Mouse (Mus musculus): Measurements from ENCODE around the gene Fam131a.
A peak's percentile ranks its signal among the peaks of the same experiment; 100 is the strongest.
"Not testable (repeated sequence)": the region's sequence is repeated elsewhere in the genome, so short reads cannot be mapped to it uniquely, and the experiment has no call there.

Gene Fam131a

DNA sequence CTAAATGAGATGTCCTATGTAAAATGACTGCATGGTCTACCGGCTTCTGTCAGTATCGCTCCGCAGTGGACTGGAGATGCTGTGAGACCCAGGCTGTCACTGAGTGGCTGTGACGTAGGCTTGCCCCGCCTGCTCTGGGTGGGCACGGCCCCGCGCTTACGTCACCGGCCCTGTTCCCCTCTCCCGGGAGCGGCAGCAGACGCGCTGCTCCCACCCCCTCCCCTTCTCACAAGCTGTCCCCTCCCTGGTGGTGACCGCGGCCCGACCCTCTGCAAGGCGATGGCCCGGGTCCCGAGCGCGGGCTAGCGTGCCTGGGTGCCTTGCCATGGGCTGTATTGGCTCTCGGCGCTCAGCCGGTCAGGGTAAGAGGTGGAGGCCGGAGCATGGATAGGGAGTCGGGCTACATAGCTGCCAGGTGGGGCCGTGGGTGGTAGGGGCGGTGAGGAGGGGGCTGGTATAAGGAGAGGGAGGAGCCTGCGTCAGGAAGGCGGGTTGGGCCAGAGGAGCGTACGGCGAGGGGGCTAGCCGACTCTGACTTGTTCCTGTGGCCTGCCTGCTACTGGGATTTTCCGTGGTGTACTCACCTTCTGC is at the start of gene Fam131a:
Gene Fam131a, plus strand, starts transcription at position 131 of the 591 bp plus-strand sequence.
- peak; percentile 72 to 78 for DNase-seq (ENCODE audit: low spot score in 2 of 2)

DNA sequence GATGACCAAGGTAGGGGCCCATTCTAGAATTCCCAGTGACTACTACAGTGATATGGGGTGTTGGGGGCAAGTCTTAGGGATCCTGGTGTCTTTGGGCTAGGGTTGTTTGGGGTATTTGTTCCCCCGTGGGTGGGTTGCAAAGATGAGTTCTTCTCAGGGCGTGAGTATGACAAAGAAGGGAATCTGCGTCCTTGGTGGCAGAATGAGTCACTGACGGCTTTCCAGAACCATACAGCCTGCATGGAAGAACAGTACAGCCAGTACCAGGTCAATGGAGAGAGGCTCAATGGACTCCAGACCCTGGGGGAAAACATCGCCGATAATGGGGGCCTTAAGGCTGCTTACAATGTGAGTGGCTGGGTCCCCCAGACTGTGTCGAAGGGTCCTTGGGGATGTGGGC is 49.1 kb upstream of the Fam131a start:
- DNase-seq (ENCODE audit: low spot score in 2 of 2), result no peak

DNA sequence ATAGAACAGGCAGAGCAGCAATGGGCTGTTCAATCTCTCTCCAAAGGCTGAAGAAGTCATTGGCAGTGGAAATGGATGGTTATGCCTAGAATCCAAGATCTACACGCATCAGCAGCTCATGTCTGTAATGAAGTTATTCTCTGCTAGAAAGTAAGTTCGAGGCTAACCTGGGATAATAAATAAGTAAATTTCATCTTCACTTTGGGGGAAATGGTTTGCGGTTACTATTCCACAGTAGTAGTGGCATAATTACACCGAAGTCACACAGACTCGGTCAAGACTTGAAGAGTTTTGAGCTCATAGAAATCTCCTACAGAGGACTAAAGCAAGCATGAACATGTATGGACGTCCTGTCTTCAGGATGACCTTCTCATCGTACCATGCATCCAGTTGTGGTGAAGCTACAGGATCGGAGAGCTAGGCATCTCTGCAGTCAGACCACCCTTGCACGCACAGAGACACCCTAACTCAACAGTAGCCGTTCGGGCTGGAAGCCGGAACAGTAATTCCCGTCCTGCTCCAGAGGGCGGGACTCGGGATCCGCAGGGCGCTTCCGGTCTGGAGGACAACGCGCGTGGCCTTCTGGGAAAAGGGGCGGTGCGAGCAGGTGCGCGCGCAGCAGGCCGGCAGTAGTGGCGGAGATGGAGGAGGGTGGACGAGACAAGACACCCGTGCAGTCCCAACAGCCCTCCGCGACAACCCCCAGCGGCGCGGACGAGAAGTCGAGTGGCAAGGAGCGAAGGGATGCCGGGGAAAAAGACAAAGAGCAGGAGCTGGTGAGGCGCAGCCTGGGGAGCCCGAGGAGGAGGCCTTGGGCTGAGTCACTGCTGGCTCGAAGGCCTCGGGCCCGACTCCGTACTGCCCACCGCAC is 41.7 kb upstream of the Fam131a start, which contains the start of gene Psmd2:
Gene Psmd2, plus strand, starts transcription at position 577 of the 871 bp plus-strand sequence.
- DNase-seq (ENCODE audit: low spot score in 2 of 2), result peak; percentile 90 to 92

DNA sequence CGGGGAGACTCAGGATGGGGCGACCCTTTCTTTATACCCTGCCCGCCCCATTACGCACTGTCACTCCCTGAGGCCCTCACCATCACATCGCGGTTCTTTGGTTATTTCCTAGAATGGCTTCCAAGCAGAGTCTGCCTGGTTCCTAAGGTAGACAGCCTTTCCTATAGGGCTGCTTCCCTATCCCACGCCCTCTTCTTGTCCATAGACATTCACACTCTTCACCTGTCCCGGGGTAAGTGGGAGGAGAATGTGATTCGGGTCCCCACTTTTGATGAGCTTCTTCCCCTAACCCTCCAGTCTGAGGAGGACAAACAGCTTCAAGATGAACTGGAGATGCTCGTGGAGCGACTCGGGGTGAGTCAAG is 41.1 kb upstream of the Fam131a start:
- no peak for DNase-seq (ENCODE audit: low spot score in 2 of 2)

DNA sequence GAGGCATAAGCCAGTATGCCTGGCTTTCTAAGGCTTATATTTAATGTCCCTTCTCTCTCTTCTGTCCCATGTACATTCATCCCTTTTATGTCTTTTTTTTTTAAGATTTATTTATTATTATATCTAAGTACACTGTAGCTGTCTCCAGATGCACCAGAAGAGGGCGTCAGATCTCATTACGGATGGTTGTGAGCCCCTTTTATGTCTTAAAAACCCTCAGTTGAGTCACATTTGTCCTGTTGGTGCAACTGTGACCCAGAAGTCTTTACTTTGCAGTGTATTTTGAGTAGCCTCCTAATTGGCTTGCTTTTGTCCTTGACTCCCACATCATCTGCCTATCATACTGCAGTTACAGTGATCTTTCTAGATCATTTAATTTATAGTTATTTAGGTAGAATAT is 39.7 kb upstream of the Fam131a start:
- no peak for DNase-seq (ENCODE audit: low spot score in 2 of 2)

DNA sequence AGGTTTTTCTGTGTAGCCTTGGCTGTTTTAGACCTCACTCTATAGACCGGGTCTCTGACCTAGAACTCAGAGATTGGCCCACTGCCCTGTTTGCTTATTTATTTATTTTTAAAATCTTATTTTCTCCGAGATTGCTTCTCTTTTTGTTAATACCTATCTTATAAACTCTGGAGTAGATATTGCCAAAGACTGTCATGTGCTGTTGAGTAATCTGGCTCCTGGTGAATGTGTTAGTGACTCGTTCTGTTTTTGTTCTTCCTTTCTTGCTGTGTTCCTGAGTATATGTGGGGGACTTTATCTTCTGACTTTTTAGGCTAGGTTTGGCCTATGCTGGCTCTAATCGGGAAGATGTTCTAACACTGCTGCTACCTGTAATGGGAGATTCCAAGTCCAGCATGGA is 35.4 kb upstream of the Fam131a start:
- DNase-seq (ENCODE audit: low spot score in 2 of 2), result no peak

DNA sequence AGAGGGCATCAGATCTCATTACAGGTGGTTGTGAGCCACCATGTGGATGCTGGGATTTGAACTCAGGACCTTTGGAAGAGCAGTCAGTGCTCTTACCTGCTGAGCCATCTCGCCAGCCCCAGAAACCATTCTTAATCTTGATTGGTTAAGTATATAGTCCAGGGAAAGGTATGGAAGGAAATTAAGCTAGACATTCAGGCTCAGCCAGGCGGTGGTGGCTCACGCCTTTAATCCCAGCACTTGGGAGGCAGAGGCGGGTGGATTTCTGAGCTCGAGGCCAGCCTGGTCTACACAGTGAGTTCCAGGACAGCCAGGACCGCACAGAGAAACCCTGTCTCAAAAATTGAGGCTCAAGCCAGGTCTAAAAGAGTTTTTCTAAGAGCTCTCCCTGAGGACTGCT is 25.0 kb upstream of the Fam131a start, which contains the start of gene Eif4g1:
Gene Eif4g1, plus strand, starts transcription at position 301 of the 400 bp plus-strand sequence.
- DNase-seq (ENCODE audit: low spot score in 2 of 2), result not testable (repeated sequence)

DNA sequence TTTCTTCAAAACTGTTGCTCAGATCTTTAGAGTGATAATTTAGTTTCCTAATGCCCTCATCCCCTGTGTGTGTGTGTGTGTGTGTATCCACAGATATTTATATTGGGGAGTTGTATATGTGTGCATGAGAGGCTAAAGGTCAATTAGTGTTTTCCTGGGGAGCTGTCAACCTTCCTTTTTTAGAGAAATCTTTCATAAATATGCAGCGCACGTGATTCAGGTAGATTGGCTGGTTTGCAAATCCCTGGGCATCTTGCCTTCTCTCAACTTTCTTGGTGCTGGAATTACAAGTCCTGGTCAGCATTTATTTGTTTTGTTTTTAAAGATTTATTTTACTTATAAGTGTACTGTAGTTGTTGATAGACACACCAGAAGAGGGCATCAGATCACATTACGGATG is 22.8 kb upstream of the Fam131a start:
- DNase-seq (ENCODE audit: low spot score in 2 of 2), result no peak

DNA sequence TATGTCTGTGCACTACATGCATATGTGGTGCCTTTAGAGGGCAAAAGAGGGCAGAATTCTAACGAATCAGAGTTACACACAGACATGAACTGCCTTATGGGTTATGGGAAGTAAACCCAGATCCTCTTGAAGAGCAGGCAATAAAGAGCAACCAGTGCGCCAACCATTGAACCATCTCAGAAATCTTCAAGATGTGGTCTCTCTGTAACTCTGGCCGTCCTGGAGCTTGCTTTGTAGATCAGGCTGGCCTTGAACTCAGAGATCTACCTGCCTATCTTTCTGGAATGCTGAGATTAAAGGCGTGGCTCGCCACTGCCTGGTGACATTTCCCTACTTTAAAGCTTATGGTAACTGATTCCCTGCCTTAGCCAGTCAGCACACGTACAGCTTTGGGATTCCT is 21.2 kb upstream of the Fam131a start:
- no peak for DNase-seq (ENCODE audit: low spot score in 2 of 2)

DNA sequence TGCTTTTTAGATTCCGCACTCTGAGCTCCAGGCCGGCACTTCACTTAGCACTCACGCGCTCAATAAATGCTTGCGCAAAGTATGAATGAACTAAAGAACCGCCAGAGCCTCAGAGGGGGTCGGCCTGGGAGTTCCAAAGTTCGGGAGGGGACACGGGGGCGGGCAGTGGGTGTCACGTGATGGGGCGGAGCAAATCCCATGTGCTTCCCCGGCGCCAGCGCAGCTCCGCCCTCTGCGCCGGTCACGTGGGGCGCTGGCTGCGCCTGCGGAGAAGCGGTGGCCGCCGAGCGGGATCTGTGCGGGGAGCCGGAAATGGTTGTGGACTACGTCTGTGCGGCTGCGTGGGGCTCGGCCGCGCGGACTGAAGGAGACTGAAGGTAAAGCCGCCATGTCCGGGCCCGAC is 20.5 kb upstream of the Fam131a start:
- DNase-seq (ENCODE audit: low spot score in 2 of 2), result peak; percentile 93 to 94

DNA sequence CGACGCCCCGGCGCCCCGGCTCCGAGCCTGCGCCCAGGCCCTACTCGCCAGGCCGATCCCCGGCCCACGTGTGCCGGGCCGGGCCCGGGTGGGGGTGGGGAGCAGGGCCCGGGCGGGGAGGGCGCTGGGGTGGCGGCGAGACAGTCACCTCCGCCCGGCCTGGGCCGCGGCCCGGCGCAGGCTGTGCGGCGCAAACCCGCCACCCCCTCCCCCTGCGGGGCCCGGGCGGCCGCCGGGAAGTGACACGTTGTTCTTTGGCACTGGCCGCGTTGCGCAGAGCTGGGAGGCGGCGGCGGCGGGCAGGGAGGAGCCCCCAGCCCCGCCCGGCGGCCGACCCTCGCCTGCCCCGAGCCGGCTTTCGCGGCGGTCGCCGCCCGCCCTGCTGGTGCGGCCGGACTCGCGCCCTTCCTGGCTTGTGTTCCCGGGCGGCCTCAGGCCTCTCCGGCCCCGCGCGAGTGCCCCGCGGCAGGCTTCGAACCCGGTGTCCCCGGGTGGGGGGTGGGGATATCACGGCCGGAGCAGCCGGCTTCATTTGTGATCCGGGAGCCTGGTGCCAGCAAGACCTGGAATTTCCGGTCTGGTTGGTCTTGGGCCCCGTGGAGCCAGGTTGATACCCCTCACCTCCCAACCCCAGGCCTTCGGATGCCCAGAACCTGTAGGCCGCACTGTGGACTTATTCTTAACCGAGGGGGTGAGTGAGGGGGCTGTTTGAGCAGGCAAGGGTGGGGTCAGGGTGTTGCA is 19.9 kb upstream of the Fam131a start:
- peak; percentile 40 to 43 for DNase-seq (ENCODE audit: low spot score in 2 of 2)

DNA sequence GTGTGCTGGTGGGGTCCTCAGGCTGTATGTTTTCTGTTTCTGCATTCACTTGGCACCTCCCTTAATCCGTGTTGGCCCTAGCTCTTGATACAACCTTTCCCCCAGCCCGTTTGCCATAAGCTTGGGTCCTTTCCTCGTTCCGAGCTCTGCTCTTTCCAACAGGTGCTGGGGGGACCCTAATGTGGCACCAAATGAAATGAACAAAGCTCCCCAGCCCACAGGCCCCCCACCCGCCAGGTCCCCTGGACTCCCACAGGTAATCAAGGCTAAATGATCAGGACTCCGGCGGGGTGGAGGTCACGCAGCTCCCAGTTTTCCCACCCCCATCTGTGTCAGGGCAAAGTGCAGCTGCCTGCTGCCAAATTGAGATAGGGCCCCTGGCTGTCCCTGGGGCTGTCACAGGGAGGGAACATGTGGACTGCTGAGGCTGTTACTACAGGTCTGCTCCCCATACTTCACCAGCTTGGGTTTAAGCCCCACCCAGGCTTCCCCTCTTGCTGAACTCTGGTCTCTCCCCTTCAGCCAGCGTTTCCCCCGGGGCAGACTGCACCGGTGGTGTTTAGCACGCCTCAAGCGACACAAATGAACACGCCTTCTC is 19.2 kb upstream of the Fam131a start:
- peak; percentile 48 to 50 for DNase-seq (ENCODE audit: low spot score in 2 of 2)

DNA sequence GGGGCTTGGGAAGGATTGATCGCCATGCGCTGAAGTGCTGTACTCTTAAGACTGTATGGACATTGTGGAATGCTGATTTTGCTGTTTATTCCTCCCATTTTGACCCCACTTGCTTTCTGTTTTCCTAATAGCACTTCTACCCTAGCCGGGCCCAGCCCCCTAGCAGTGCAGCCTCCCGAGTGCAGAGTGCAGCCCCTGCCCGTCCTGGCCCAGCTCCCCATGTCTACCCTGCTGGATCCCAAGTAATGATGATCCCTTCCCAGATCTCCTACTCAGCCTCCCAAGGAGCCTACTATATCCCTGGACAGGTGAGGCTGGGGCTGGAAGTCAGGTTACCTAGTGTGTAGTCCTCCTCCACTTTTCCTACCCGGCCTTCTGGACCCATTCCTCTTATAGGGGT is 17.8 kb upstream of the Fam131a start:
- no peak for DNase-seq (ENCODE audit: low spot score in 2 of 2)

DNA sequence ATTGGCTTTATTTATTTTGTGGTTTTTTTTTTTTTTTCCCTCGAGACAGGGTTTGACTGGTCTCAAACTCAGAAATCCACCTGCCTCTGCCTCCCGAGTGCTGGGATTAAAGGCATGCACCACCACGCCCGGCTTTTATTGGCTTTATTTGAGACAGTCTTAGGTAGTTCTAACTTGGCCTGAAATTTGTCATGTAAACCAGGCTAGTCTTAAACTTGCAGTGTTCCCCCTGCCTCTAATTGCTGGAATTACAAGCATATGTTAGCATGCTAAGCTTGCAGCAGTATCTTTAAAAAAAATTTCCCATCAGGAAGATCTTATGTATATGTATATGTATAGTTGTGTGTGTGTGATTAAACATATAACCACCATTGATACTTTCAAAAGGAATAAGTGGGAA is 16.3 kb upstream of the Fam131a start:
- no peak for DNase-seq (ENCODE audit: low spot score in 2 of 2)

DNA sequence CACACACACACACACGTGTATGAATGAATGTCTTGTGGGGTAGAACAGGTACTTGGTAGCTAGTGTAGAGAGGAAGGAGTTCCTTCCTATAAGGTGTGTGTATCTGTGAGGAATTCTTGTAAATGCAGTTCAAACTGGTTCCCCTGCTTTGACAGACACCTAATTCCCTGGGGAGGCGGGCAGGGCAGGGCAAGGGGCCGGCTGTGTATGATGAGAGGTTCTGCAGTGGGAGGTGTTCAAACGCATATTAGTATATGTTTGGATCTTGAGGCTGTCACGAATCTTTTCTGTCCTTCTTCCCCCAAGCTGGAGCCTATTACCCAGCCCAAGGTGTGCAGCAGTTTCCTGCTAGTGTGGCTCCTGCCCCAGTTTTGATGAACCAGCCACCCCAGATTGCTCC is 15.7 kb upstream of the Fam131a start:
- DNase-seq (ENCODE audit: low spot score in 2 of 2), result no peak

DNA sequence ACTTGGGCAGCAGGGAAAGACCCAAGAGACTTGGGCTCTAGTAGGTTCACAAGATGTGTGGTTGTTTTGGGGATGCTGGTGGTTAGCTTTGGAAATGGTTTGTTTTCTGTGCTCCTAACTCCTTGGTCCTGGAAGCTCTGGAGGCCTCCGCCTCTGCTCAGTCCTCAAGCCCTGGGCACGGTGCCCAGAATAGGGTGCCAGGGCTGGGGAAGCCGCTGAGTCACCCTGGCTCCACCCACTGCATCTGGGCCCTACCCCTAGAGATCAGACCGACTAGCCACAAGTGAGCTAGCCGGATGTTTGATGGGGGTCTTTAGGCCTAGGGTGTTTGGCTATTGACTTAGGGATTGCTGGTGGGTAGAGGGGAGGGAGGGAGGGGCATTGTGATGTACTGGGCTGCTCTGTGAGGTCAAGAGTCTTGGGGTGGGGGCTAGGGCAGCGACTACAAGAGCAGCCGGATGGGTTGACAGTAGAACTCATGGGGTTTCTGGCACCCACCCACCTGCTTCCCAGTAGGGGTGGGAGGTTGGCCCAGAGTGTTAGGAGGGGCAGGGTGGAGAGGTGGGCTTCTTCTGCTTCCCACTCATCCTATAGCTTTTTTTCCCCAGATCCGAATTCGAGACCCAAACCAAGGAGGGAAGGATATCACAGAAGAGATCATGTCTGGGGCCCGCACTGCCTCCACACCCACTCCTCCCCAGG is 14.9 kb upstream of the Fam131a start:
- DNase-seq (ENCODE audit: low spot score in 2 of 2), result peak; percentile 70 to 83

DNA sequence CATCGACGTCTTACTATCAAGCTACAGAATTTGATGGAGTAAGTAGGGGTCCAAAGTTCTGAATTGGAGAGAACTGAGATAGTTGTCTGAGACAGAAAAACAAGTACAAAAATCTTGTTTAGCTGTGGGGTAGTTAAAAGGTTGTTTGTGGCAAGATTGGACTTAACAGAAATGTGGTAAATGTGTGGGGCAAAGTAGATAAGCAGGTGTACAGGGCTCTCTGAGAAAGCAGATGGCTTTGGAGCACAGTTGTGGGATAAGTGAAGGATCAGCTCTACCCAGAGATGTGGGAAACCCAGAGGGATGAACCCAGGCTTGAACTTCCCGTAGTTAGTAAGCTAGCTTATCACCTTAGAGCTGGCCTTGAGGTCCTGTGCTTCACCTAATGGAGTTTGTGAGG is 2.3 kb upstream of the Fam131a start:
- DNase-seq (ENCODE audit: low spot score in 2 of 2), result no peak

DNA sequence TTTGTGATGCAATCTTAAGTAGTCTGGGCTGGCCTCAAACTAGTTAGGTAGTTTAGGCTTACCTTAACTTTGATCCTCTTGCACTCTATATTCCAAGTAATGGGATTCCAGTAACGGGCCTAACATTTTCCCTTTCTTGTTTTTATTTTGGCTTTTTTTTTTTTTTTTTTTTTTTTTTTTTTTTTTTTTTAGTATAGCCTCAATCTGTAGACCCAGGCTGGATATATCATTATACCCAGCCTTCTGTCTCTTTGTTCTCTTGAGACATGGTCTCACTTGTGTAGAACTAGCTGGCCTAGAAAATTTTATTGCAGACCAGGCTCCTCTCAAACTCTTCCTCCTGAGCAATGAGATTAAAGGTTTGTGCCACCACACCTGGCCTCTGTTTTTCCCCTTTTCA is 1.4 kb upstream of the Fam131a start:
- DNase-seq (ENCODE audit: low spot score in 2 of 2), result no peak

DNA sequence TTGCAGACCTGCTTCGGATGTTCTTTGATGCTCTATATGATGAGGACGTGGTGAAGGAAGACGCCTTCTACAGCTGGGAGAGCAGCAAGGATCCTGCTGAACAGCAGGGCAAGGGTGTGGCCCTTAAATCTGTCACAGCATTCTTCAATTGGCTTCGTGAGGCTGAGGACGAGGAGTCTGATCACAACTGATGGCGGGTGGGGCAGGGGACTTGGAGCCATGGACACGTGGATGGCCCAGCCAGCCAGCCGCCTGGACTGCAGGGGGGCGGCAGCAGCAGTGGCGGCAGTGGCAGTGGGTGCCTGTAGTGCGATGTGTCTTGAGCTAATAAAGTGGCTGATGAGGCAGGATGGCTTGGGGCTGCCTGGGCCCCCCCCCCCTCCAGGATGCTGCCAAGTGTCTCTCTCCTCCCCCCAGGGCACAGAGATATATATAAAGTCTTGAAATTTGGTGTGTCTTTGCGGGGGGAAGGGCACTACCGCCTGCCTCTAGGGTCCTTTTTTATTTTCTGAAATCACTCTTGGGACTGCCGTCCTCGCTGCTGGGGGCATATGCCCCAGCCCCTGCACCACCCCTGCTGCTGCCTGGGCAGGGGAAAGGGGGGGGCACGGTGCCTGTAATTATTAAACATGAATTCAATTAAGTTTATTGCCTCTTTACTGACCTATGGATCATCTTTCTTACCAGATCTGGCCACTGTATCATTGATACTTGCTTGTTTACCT is 638 bp upstream of the Fam131a start:
- DNase-seq (ENCODE audit: low spot score in 2 of 2), result no peak

DNA sequence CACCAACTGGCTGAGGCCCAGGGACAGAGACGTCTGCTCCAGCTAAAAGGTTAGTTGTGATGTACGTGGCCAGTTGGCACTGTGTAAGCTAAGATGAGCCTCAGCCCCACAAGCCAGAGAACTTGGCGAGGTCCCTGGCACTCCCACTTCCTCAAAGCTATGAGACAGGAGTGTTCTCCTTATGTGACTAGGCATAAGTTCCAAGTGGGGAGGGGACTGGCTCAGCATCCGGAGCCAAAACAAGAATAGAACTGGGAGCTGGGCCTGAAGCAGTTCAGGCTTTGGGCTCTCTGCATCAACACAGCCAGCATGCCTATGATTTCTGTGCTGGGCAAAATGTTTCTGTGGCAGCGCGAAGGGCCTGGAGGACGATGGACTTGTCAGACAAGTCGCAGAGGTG is 1.7 kb downstream of the Fam131a start:
- DNase-seq (ENCODE audit: low spot score in 2 of 2), result no peak
